Mouse (Mus musculus) lung, postnatal 0 days (tissue): ENCODE measurements at regions not wholly inside any gene's neighbourhood (a gene's known extent, or its start where the extent isn't known, plus 50 kb on each side); places are given as distances from the start of the nearest gene placed in this dataset.

Source experiments
- CTCF ChIP-seq: IDR thresholded peaks from 2 replicates; pipeline ENCODE4 v1.5.1; 2016; ENCODE audit warnings: antibody characterized with exemption, mild to moderate bottlenecking
- EP300 ChIP-seq: IDR thresholded peaks from 2 replicates; pipeline ENCODE4 v1.6.1; 2016; ENCODE audit warnings: antibody characterized with exemption, mild to moderate bottlenecking, control low read depth

- TF ChIP-seq CTCF: no peak
- TF ChIP-seq EP300: no peak
Measured at GRCm38 (mm10) chr11:26824080-26824727, 230.4 kb upstream of the Vrk2 start.
